Mouse (Mus musculus) retina, postnatal 1 day (tissue): ENCODE data around the gene Tob1.

Experiments used
- DNase-seq: peaks from one replicate; pipeline ENCODE4 v3.0.0-alpha.2; 2012

Tob1 gene

DNA sequence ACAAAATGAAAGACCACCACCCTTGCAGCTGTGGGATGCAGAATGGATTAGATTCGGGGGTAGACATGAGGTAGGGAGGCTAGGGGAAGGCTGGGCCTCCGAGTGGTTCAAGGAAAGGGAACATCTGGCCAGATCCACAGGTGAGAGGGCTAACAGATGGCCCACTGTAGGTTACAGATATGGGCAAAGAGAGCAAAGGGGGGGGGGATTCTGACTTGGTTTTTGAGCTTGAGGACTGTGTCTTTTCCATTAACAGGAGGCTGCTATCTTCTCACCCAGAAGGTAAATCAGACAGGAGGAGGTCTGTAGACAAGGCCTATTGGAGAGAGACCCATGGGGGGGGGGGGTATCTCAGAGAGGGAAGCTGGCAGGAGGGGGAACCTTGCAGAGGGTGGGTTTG, 11.5 kb upstream of the Tob1 start:
- DNase-seq, result no peak

- no peak for DNase-seq
These were observed 10.8 kb upstream of the Tob1 start for GRCm38 (mm10) chr11:94200422-94200821.

- no peak for DNase-seq
These were observed 9.1 kb upstream of the Tob1 start for GRCm38 (mm10) chr11:94202106-94202505.

- DNase-seq, result no peak
These were observed 8.2 kb upstream of the Tob1 start for GRCm38 (mm10) chr11:94203066-94203465.

- DNase-seq, result peak; percentile 54
These were observed 4.7 kb upstream of the Tob1 start for GRCm38 (mm10) chr11:94206398-94207114.

GRCm38 (mm10) chr11:94208811-94209675, 2.2 kb upstream of the Tob1 start:
- DNase-seq, result no peak

DNA sequence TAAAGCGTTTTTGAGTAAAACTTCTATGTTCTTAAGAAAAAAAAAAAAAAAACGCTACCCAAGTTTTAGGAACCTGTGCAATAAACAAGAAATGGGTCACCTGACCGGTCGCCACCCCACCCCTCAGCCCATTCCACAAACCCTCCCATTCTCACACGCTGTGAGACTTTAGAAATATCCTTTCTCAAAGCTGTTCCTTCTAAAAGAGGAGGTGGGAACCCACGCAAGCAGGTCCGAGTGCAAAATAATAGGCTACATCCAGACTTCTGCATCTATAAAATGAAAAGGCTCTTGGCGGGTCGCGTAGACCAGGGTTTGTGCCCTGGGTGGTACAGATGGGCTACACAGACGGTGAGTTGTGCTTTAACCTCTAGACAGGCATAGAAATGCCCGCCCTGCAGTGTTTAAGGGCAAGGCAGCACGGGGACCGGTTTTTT, 1.5 kb upstream of the Tob1 start:
- DNase-seq, result no peak

DNA sequence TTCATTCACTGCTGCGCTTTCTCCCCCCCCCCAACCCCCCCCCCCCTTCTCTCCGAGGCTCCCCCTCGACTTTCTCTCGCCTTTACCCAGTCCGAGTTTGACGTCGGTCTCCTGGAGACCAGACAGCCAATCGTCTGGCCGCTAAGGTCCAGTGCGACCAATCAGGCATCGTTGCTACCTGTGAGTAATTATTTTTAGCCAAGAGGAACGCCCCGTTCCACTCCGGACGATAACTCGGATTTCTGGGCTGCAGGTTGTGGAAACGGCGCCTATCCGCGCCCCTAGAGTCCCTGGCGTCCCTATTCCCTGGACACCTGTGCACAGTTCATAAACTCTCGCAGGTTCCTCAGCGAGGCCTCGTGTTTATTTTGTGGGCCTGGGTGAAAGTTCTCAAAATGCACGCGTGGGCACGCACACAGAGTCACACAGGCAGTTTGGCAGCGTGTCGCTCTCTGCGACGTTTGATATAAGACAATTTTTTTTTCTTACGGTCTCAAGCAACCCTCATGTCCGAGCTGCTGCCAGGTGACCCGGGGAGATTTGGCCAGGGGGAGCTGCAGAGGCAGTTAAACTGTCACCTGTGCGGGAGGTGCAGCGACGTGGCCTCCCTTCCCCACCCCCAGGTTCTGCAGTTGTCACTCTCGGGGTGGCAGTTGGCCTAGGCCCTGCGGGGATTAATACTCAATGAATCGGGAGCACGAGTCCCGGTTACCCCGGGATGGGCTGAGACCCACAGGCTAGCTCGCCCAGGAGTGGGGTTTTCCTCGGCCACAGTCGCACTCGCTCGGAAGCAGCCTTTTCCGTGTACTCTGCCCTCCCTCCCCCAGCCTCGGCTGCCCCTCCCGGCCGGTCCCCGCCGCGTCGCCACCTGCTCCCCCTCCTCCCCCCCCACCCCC, 815 bp upstream of the Tob1 start:
- peak; percentile 98 for DNase-seq

DNA sequence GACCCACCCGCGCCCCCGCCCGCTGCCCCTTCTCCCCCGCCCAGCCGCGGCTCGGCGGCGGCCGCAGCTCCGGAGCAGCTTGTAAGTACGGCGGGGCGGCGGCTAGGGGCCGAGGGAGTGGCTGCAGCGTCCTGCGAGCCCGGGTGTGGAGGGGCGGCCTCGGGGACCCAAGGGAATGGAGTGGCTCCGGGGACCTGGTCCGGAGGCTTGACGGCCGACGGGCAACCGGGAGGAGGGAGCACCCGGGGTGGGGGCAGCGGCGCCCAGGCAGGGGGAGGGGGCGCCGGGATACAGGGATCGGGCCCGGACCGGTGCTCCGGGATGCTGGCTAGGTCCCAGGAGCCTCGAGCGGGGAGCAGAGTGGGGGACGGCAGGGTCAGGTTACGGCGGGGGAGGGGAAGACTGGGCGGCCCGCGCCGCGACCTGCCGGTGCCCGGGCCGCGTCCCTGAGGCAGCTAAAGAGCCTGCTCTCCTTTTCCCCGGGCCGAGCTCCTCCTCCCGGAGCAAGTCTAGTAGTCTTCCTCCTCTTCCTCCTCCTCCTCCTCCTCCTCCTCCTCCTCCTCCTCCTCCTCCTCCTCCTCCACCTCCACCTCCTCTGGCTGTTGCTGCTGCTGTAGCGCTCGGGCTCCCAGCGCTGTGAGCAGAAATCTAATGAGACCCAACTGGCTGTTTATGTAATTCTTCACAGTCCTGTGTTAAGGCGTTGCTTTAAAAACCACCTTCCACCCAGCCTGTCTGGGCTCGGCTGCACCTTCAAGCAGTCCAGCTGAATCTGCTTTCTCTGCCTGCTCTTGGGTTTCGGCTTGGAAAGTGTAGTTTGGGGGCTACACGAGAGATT, 616 bp downstream of the Tob1 start:
- DNase-seq, result no peak

DNA sequence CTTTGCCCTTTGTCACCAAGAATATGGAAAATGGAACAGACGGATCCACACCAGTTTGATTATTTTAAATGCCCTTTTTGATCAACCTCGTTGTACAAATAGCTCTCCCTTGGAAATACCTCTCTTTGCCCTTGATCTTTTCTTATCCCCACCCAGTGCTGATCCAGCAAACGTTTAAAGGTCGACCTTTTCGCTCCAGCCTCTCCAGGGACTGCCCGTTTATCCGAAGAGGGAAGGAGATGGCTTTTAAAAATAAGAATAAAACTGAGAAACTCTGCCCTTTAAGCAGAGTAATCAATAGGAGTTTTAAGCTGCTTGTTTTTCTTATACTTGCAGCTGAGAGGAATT, 1.2 kb downstream of the Tob1 start:
- DNase-seq, result no peak

GRCm38 (mm10) chr11:94212997-94213396, 1.7 kb downstream of the Tob1 start:
- DNase-seq, result no peak

GRCm38 (mm10) chr11:94213735-94214594, 2.7 kb downstream of the Tob1 start:
- no peak for DNase-seq

GRCm38 (mm10) chr11:94215581-94215980, 4.3 kb downstream of the Tob1 start:
- no peak for DNase-seq

DNA sequence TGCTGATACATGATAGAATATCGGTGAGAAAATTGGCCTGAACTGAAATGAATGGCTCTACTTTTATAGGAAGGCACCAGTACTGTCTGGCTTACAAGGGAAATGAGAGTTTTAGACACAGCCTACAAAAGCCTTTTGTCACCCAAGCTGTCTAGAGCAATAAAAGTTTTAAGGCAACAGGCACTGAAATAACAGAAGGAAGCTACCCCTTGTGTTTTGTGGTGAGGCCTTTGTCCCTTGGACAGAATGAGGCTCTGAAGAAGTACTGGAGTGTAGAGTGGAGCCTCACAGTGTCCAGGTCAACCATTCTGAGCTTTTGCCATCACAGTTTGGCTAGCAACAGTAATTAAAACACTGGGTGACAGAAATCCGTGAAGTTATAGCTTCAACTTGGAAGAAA, 5.0 kb downstream of the Tob1 start:
- no peak for DNase-seq

- no peak for DNase-seq
These were observed 10.0 kb downstream of the Tob1 start for GRCm38 (mm10) chr11:94221257-94221656.

GRCm38 (mm10) chr11:94223531-94223930, 12.3 kb downstream of the Tob1 start:
- DNase-seq, result no peak

GRCm38 (mm10) chr11:94225985-94226384, 14.7 kb downstream of the Tob1 start:
- peak; percentile 70 for DNase-seq

DNA sequence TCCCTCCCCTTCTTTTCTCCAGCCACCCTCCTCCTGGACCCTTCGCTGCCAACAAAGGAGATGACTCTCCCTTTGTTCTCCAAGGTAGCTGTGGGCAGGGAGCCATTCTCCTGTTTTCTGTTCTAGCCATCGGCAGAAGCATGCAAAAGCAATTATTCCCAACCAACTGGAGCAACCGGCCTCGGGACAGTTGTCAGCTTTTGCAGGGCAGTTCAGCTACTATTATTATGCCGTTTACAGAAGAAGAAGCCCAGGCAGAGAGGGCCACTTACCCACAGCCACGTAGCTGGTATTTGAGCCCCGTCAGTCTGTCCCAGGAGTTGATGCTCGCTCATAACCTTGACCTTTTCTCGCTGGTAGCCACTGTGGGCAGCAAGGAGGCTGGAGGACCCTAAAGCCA, 17.2 kb downstream of the Tob1 start:
- peak; percentile 51 for DNase-seq

- DNase-seq, result peak; percentile 50
These were observed 18.1 kb downstream of the Tob1 start for GRCm38 (mm10) chr11:94229207-94229960.

- DNase-seq, result no peak
These were observed 19.0 kb downstream of the Tob1 start for GRCm38 (mm10) chr11:94230244-94230643.
